Mouse (Mus musculus) forebrain, embryonic 12.5 days (tissue): ENCODE measurements around the gene Hdac4. TPM values are rescaled to one million over a fixed set of nuclear protein-coding genes. Genes with fewer than 3 reads are reported as not detected.

Experiments used
- ATAC-seq: fragments of 200-750 bp; cut with Nextera tagmentation; 2 replicates; pipeline ENCODE4 v1.8.0; 2017; ENCODE audit warnings: moderate TSS enrichment; ENCODE audit not compliant: low FRiP score
- H3K27ac ChIP-seq: fragments of 300-500 bp; sonication (generic); 2 replicates; pipeline ENCODE4 v1.5.1; 2016; ENCODE audit warnings: mild to moderate bottlenecking
- H3K27me3 ChIP-seq: fragments of 300-500 bp; sonication (generic); 2 replicates; pipeline ENCODE4 v1.6.1; 2016; ENCODE audit warnings: mild to moderate bottlenecking
- H3K36me3 ChIP-seq: fragments of 300-500 bp; sonication (generic); replicated peaks from 2 replicates; pipeline ENCODE4 v1.6.1; 2016; ENCODE audit warnings: mild to moderate bottlenecking
- H3K4me1 ChIP-seq: fragments of 300-500 bp; sonication (generic); 2 replicates; pipeline ENCODE4 v1.6.1; 2016
- H3K4me2 ChIP-seq: fragments of 300-500 bp; sonication (generic); 2 replicates; pipeline ENCODE4 v1.6.1; 2016; ENCODE audit warnings: mild to moderate bottlenecking, moderate library complexity
- H3K4me3 ChIP-seq: fragments of 300-500 bp; sonication (generic); replicated peaks from 2 replicates; pipeline ENCODE4 v1.5.1; 2016; ENCODE audit warnings: mild to moderate bottlenecking
- H3K9ac ChIP-seq: fragments of 300-500 bp; sonication (generic); 2 replicates; pipeline ENCODE4 v1.6.1; 2016; ENCODE audit warnings: mild to moderate bottlenecking
- H3K9me3 ChIP-seq: fragments of 300-500 bp; sonication (generic); 2 replicates; pipeline ENCODE4 v1.6.1; 2016
- WGBS: fragments of 180-500 bp; shearing (Covaris S2); methylation state at CpG from one replicate; pipeline ENCODE4 v1.1.7; 2016; 5-methylcytosine and 5-hydroxymethylcytosine counted together
- polyA plus RNA-seq: library from polyadenylated mRNA; unstranded; fragments of >200 nt; fragmentation: Nextera tagmentation; extraction: Ambion mirVana; gene quantifications from 2 replicates; pipeline ENCODE4 v1.2.1, GENCODE M21; 2016

The Hdac4 gene
- polyA plus RNA-seq, 1 experiment from 2014 or later, result 24.8 TPM

DNA sequence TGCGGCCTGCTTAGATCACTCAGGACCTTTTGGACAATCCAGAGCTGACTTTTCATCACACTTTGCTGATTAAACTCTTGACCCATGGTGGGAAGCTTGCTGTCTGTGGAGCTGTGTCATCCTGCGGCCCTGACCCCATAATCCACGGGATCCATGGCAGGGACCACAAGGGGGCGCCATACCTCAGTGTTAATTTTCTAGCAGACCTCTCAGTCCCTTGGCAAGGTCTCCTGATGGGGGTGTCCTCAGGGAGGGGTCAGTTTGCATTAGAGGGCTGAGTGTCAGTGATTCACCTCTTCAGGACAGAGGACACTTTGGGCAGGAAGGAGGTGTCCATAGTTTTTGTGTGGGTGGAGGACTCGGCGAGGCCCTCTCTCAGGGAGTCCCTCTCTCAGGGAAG, 281.6 kb downstream of the Hdac4 start:
- Histone ChIP-seq H3K9ac (no peak overlapping the region), H3K4me1 (peaks cover 7% of the 10 kb centered on the region; the same call in 1 of the 2 replicates), H3K27me3 (no peaks in the 10 kb centered on the region), H3K4me3 (no peak overlapping the region), H3K9me3 (no peaks in the 10 kb centered on the region), H3K36me3 (no peaks in the 10 kb centered on the region), H3K4me2 (no peak overlapping the region), H3K27ac (no peak overlapping the region)
- WGBS, result 50% methylated on average over 6 of the region's 6 CpGs
- no peak for ATAC-seq

GRCm38 (mm10) chr1:91912227-91913119, 283.0 kb downstream of the Hdac4 start:
- Histone ChIP-seq H3K9ac (no peak overlapping the region), H3K9me3 (no peaks in the 10 kb centered on the region), H3K27me3 (no peaks in the 10 kb centered on the region), H3K4me2 (no peak overlapping the region), H3K27ac (no peak overlapping the region), H3K4me3 (no peak overlapping the region), H3K4me1 (peaks cover 8% of the 10 kb centered on the region; the same call in 1 of the 2 replicates), H3K36me3 (no peaks in the 10 kb centered on the region)
- no peak for ATAC-seq
- WGBS, result 50% methylated on average over 10 of the region's 10 CpGs

GRCm38 (mm10) chr1:91905268-91905667, 290.2 kb downstream of the Hdac4 start:
- no peaks in the 10 kb centered on the region for H3K9me3 ChIP-seq
- no peak overlapping the region for H3K4me3 ChIP-seq
- no peaks in the 10 kb centered on the region for H3K27me3 ChIP-seq
- WGBS, result 88% methylated on average over 6 of the region's 6 CpGs
- H3K27ac ChIP-seq, result no peak overlapping the region
- H3K4me1 ChIP-seq, result 0 out of 2 replicates have a peak, but pooled peaks cover 2% of the 10 kb centered on the region
- no peak for ATAC-seq
- H3K36me3 ChIP-seq, result no peaks in the 10 kb centered on the region
- no peak overlapping the region for H3K9ac ChIP-seq
- no peak overlapping the region for H3K4me2 ChIP-seq

DNA sequence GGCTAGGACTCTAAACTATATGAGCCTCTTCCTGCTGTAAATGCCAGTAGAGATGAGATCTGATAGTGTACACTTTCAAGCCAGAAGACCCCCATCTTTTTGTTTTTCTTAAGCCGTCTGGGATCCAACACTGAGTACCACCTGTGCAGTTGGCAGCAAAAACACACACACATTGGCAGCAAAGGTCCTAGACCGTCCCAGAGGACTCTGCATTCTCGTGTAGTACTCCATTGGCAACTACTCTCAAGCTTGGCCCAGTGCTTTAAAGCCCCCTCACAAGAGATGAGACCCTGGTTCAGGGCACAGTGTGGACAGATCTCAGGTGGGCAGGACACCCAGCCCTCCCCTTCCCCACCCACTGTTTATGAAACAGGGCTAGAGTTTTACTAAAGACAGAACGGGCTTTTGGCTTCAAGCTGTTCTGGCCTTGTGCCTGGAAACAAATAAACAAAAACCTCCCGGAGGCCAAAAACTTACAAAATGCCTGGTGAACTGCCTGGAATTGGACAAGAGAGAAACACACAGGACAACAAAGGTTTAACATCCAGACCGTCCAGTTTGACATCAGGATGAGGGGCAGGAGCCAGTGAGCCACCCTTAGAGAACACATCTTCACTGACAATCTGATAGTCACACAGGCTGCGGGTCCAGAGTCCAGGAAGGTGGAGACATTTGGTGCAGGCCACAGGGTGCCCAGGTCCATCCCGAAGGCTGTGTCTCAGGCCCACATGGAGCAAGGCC, 292.1 kb downstream of the Hdac4 start:
- H3K9me3 ChIP-seq, result no peaks in the 10 kb centered on the region
- no peak overlapping the region for H3K4me3 ChIP-seq
- no peak overlapping the region for H3K27ac ChIP-seq
- H3K9ac ChIP-seq, result no peak overlapping the region
- H3K4me1 ChIP-seq, result no peaks in the 10 kb centered on the region
- no peaks in the 10 kb centered on the region for H3K36me3 ChIP-seq
- no peaks in the 10 kb centered on the region for H3K27me3 ChIP-seq
- no peak for ATAC-seq
- no peak overlapping the region for H3K4me2 ChIP-seq
- 81% methylated on average over 8 of the region's 8 CpGs for WGBS

DNA sequence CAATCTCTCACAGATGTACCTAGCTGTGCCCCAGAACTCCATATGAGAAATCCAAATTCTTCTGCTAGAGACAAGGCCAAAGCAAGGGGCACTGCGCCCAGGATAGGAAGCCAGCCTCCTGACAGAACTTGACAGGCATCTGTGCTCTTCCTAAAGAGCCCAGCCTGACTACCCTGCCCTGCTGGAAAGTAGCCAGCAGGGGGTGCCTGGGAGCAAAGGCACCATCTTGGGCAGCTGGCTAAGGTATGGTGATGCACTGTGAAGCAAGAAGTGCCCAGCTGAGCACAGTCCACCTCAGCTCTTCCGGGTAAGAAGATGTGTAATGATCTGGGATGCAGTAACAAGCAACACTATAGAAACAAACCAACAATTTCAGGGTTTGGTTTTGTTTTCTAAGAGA, 298.4 kb downstream of the Hdac4 start:
- Histone ChIP-seq H3K9me3 (no peaks in the 10 kb centered on the region), H3K27me3 (no peaks in the 10 kb centered on the region), H3K4me3 (no peak overlapping the region), H3K27ac (no peak overlapping the region), H3K4me1 (no peaks in the 10 kb centered on the region), H3K36me3 (no peaks in the 10 kb centered on the region), H3K9ac (no peak overlapping the region), H3K4me2 (no peak overlapping the region)
- ATAC-seq, result no peak
- 89% methylated on average over 2 of the region's 2 CpGs for WGBS

GRCm38 (mm10) chr1:91894286-91894685, 301.2 kb downstream of the Hdac4 start:
- H3K36me3 ChIP-seq, result no peaks in the 10 kb centered on the region
- no peaks in the 10 kb centered on the region for H3K9me3 ChIP-seq
- H3K4me1 ChIP-seq, result no peaks in the 10 kb centered on the region
- WGBS, result 88% methylated on average over 5 of the region's 5 CpGs
- H3K27ac ChIP-seq, result no peak overlapping the region
- H3K4me2 ChIP-seq, result no peak overlapping the region
- H3K27me3 ChIP-seq, result no peaks in the 10 kb centered on the region
- no peak for ATAC-seq
- H3K4me3 ChIP-seq, result no peak overlapping the region
- no peak overlapping the region for H3K9ac ChIP-seq

- WGBS, result 91% methylated on average over 7 of the region's 11 CpGs
- no peaks in the 10 kb centered on the region for H3K4me1 ChIP-seq
- H3K4me3 ChIP-seq, result no peak overlapping the region
- ATAC-seq, result no peak
- no peaks in the 10 kb centered on the region for H3K9me3 ChIP-seq
- no peaks in the 10 kb centered on the region for H3K36me3 ChIP-seq
- no peak overlapping the region for H3K4me2 ChIP-seq
- H3K27ac ChIP-seq, result no peak overlapping the region
- no peaks in the 10 kb centered on the region for H3K27me3 ChIP-seq
- no peak overlapping the region for H3K9ac ChIP-seq
These were observed 301.9 kb downstream of the Hdac4 start for GRCm38 (mm10) chr1:91893598-91893997.

GRCm38 (mm10) chr1:91883115-91883514, 312.4 kb downstream of the Hdac4 start:
- ATAC-seq, result no peak
- Histone ChIP-seq H3K36me3 (no peaks in the 10 kb centered on the region), H3K9ac (no peak overlapping the region), H3K27me3 (no peaks in the 10 kb centered on the region), H3K27ac (no peak overlapping the region), H3K4me1 (no peaks in the 10 kb centered on the region), H3K4me3 (no peak overlapping the region), H3K4me2 (no peak overlapping the region), H3K9me3 (no peaks in the 10 kb centered on the region)
- WGBS, result 82% methylated on average over 5 of the region's 5 CpGs

- Histone ChIP-seq H3K27me3 (no peaks in the 10 kb centered on the region), H3K9ac (no peak overlapping the region), H3K36me3 (no peaks in the 10 kb centered on the region), H3K9me3 (no peaks in the 10 kb centered on the region), H3K4me3 (no peak overlapping the region), H3K4me2 (no peak overlapping the region), H3K27ac (no peak overlapping the region), H3K4me1 (no peaks in the 10 kb centered on the region)
- 78% methylated on average over 8 of the region's 8 CpGs for WGBS
- no peak for ATAC-seq
These were observed 314.6 kb downstream of the Hdac4 start for GRCm38 (mm10) chr1:91880899-91881298.

DNA sequence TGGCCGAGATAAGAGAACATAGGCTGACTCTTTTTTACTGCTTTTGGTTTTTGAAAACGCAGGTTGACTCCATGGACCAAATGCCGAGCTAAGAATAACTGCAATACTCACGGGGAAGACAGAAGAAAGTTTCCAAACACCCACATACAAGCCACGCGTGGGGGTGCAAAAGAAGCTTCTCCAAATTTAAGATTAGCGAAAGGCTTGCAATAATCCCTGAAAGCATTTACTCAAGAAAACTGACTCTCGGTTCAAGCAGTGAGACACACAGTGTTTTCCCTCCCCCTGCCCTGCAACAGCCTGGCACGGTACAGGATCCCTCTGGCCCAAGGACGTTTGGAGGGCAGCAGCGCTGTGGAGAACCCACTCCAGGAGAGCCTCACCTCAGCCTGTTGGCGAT, 315.3 kb downstream of the Hdac4 start:
- no peak overlapping the region for H3K4me2 ChIP-seq
- H3K27me3 ChIP-seq, result no peaks in the 10 kb centered on the region
- H3K9ac ChIP-seq, result no peak overlapping the region
- H3K27ac ChIP-seq, result no peak overlapping the region
- ATAC-seq, result no peak
- no peaks in the 10 kb centered on the region for H3K9me3 ChIP-seq
- 88% methylated on average over 12 of the region's 12 CpGs for WGBS
- no peaks in the 10 kb centered on the region for H3K4me1 ChIP-seq
- H3K4me3 ChIP-seq, result no peak overlapping the region
- H3K36me3 ChIP-seq, result no peaks in the 10 kb centered on the region
